Mouse (Mus musculus) midbrain, postnatal 0 days (tissue): ENCODE data around the gene Prelid3b. TPM values are rescaled to one million over a fixed set of nuclear protein-coding genes. Genes with fewer than 3 reads are reported as not detected.
A peak's percentile ranks its signal among the peaks of the same experiment; 100 is the strongest.

Experiments used
- ATAC-seq: fragments of 200-750 bp; cut with Nextera tagmentation; 2 replicates; pipeline ENCODE4 v1.8.0; 2017; ENCODE audit warnings: moderate number of reproducible peaks, mild to moderate bottlenecking, moderate TSS enrichment, moderate library complexity; ENCODE audit not compliant: low FRiP score
- DNase-seq: peaks from one replicate; pipeline ENCODE4 v3.0.0-alpha.2; 2015; ENCODE audit warnings: low spot score
- H3K27ac ChIP-seq: fragments of 300-500 bp; sonication (generic); 2 replicates; pipeline ENCODE4 v1.5.1; 2014; ENCODE audit warnings: low read depth, mild to moderate bottlenecking, low read length, mixed read lengths
- H3K27me3 ChIP-seq: fragments of 300-500 bp; sonication (generic); 2 replicates; pipeline ENCODE4 v1.6.1; 2014; ENCODE audit warnings: low read length, control low read depth, mixed read lengths; ENCODE audit not compliant: insufficient read depth
- H3K36me3 ChIP-seq: fragments of 300-500 bp; sonication (generic); 2 replicates; pipeline ENCODE4 v1.6.1; 2014; ENCODE audit warnings: low read length, control low read depth, mixed read lengths; ENCODE audit not compliant: insufficient read depth
- H3K4me1 ChIP-seq: fragments of 300-500 bp; sonication (generic); 2 replicates; pipeline ENCODE4 v1.6.1; 2014; ENCODE audit warnings: mild to moderate bottlenecking, control low read depth, antibody characterized with exemption, low read length, mixed read lengths; ENCODE audit not compliant: insufficient read depth
- H3K4me2 ChIP-seq: fragments of 300-500 bp; sonication (generic); 2 replicates; pipeline ENCODE4 v1.6.1; 2014; ENCODE audit warnings: low read depth, mild to moderate bottlenecking, low read length, mixed read lengths; ENCODE audit not compliant: poor library complexity, severe bottlenecking
- H3K4me3 ChIP-seq: fragments of 300-500 bp; sonication (generic); 2 replicates; pipeline ENCODE4 v1.5.1; 2014; ENCODE audit warnings: low read depth, mild to moderate bottlenecking, low read length, moderate library complexity
- H3K9ac ChIP-seq: fragments of 300-500 bp; sonication (generic); replicated peaks from 2 replicates; pipeline ENCODE4 v1.6.1; 2014; ENCODE audit warnings: mild to moderate bottlenecking, low read length, moderate library complexity, mixed read lengths; ENCODE audit not compliant: poor library complexity, severe bottlenecking
- H3K9me3 ChIP-seq: fragments of 300-500 bp; sonication (generic); 2 replicates; pipeline ENCODE4 v1.6.1; 2016; ENCODE audit warnings: low read length, control low read depth
- CTCF ChIP-seq: IDR thresholded peaks from 2 replicates; pipeline ENCODE4 v1.5.1; 2016; ENCODE audit warnings: antibody characterized with exemption, mild to moderate bottlenecking
- WGBS: fragments of 180-500 bp; shearing (Covaris S2); extraction: QIAGEN DNeasy Blood & Tissue Kit; methylation state at CpG from one replicate; pipeline ENCODE4 v1.1.7; 2014; 5-methylcytosine and 5-hydroxymethylcytosine counted together
- polyA plus RNA-seq: library from polyadenylated mRNA; unstranded; fragments of >200 nt; fragmentation: Nextera tagmentation; extraction: Ambion mirVana; gene quantifications from 2 replicates; pipeline ENCODE4 v1.2.1, GENCODE M21; 2015
- total RNA-seq: library from RNA; depleted of rRNA; stranded (reverse); fragments of >200 nt; gene quantifications from 2 replicates; pipeline ENCODE4 v1.2.3, GENCODE M21; 2014

Prelid3b gene
- total and polyA plus RNA-seq, 2 experiments from 2014 or later = 63.4 to 93.5 TPM

DNA sequence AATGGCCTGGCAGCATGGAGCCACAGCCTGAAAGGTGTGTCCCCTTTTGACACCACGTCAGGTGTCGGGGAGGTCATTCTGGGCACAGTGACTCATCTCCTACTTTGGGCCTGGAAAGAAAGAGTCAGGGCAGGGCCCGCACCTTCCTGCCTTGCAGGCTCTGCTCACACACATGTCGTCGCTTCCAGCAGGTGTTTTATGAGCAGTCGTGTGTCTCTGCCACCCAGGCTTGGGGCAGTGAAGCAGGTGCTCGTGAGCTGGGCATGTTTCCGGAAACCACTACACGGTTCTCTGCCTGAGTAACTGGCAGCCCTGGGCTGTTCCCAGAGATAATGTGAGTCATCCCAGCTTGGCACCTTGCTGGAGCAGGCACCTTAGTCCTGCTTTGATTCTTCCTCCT is 30.4 kb downstream of the Prelid3b start:
- Histone ChIP-seq H3K9me3 (no peaks in the 10 kb centered on the region), H3K4me1 (peaks cover 9% of the 10 kb centered on the region; the same call in 1 of the 2 replicates), H3K36me3 (no peaks in the 10 kb centered on the region), H3K4me3 (no peak overlapping the region), H3K27ac (no peak overlapping the region), H3K9ac (no peak overlapping the region), H3K27me3 (no peaks in the 10 kb centered on the region), H3K4me2 (no peak overlapping the region)
- DNase-seq = no peak
- no peak for TF ChIP-seq CTCF
- ATAC-seq = no peak
- WGBS = 88% methylated on average over 9 of the region's 9 CpGs

DNA sequence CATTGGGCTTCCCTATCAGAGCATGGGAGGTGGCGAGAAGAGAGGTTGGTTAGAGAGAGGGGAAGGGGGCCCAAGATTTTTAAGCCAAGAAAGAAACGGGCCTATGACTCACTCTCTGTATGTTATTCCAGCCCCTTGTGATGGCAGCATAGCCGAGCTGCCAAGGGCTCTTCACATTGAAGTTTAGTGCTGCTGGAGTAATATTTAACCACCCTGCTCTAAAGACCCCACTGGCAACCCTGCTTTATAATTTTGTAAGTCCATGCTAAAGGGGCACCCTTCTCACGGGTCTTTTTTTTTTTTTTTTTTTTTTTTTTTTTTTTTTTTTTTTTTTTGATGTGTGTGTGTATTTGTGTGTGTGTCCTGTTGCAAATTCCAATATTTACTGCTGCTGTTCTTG is 31.0 kb downstream of the Prelid3b start:
- Histone ChIP-seq H3K27me3 (no peaks in the 10 kb centered on the region), H3K36me3 (no peaks in the 10 kb centered on the region), H3K4me2 (no peak overlapping the region), H3K9me3 (no peaks in the 10 kb centered on the region), H3K9ac (no peak overlapping the region), H3K4me1 (peaks cover 9% of the 10 kb centered on the region; the same call in 1 of the 2 replicates), H3K27ac (no peak overlapping the region), H3K4me3 (no peak overlapping the region)
- no peak for DNase-seq
- no peak for TF ChIP-seq CTCF
- 83% methylated on average over 4 of the region's 4 CpGs for WGBS
- ATAC-seq = no peak

GRCm38 (mm10) chr2:174439961-174440360 is 32.9 kb downstream of the Prelid3b start:
- TF ChIP-seq CTCF = no peak
- 83% methylated on average over 9 of the region's 9 CpGs for WGBS
- no peaks in the 10 kb centered on the region for H3K36me3 ChIP-seq

DNA sequence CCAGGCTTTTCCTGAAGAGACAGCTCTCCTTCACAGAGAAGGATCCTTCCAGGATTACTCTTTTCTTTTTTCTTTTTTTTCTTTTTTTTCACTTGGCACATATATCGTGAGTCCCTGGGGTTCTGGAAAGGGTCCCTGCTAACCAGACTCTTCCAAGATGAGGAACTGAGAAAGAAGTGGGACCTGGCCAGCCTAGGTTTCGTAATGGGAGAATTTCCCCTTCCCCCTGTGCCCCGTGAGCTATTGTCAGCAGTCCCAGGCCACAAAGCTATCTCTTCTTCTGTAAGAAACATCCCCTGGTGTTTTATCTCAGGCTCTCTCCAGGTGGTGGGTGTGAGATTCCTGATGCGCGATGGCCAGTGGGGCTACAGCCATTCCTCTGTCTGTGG is 33.4 kb downstream of the Prelid3b start:
- H3K27me3 ChIP-seq = no peaks in the 10 kb centered on the region
- H3K4me2 ChIP-seq = peak overlapping the region; percentile 70; the same call in 1 of the 2 replicates
- WGBS = 44% methylated on average over 5 of the region's 5 CpGs
- no peak for TF ChIP-seq CTCF
- H3K36me3 ChIP-seq = no peaks in the 10 kb centered on the region
- DNase-seq = no peak
- no peaks in the 10 kb centered on the region for H3K9me3 ChIP-seq
- H3K9ac ChIP-seq = no peak overlapping the region
- H3K27ac ChIP-seq = no peak overlapping the region
- H3K4me3 ChIP-seq = no peak overlapping the region
- ATAC-seq = no peak
- peaks cover 9% of the 10 kb centered on the region; the same call in 1 of the 2 replicates for H3K4me1 ChIP-seq

More at GRCm38 (mm10) chr2:174439961-174440360, 32.9 kb downstream of the Prelid3b start:
- no peak overlapping the region for H3K4me2 ChIP-seq
- H3K27ac ChIP-seq = no peak overlapping the region
- DNase-seq (no peak), ATAC-seq (no peak)
- no peak overlapping the region for H3K9ac ChIP-seq
- H3K4me3 ChIP-seq = no peak overlapping the region
- no peaks in the 10 kb centered on the region for H3K27me3 ChIP-seq
- no peaks in the 10 kb centered on the region for H3K9me3 ChIP-seq
- H3K4me1 ChIP-seq = peaks cover 9% of the 10 kb centered on the region; the same call in 1 of the 2 replicates

DNA sequence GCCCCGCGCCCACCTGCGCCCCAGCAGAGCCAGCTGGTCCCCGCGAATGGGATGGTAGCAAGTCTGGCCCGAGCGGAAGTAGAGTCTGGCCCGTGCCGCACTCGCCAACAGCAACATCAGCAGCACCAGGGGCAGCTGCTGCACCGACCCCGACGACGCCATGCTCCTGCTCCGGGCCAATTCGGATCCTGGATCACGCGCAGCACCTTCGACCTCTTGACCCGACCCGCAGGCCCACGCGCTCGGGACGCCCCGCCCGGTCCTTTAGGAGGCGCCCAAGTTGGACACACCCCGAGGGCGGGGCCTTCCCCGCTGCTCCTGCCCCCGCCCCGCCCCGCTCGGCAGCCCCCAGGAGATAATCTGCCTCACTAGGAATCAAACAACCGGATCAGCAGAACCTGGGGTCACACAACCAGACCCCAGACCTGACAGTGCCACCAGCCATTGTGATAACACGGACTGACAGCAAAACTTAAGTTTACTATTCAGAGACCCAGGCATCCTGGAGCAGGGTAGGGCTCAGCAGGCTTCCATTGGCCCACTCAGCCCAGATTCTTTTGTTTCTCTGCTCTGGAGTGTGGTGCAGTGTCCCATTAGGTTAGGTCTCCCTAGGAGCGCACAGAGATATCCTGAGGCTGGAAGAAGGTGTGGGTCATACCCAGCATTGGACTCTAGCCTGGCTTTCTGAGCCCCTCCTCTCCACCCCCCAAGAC is 34.0 kb downstream of the Prelid3b start, which contains the start of gene Ctsz:
Gene Ctsz (minus strand): TSS at position 303 of the 713 bp plus-strand sequence.
- peak within 1 kb of the TSS; percentile 70 for H3K4me2 ChIP-seq
- WGBS = 1% methylated on average over 38 of the region's 38 CpGs
- peaks cover 9% of the 10 kb centered on the region; the same call in 1 of the 2 replicates for H3K4me1 ChIP-seq
- H3K27ac ChIP-seq = no peak within 1 kb of the TSS
- no peak for TF ChIP-seq CTCF
- DNase-seq = no peak
- H3K27me3 ChIP-seq = no peaks in the 10 kb centered on the region
- peak within 1 kb of the TSS; percentile 35 for H3K4me3 ChIP-seq
- ATAC-seq = peak; percentile 61
- H3K36me3 ChIP-seq = no peaks in the 10 kb centered on the region
- peak within 1 kb of the TSS; percentile 54 for H3K9ac ChIP-seq
- no peaks in the 10 kb centered on the region for H3K9me3 ChIP-seq

DNA sequence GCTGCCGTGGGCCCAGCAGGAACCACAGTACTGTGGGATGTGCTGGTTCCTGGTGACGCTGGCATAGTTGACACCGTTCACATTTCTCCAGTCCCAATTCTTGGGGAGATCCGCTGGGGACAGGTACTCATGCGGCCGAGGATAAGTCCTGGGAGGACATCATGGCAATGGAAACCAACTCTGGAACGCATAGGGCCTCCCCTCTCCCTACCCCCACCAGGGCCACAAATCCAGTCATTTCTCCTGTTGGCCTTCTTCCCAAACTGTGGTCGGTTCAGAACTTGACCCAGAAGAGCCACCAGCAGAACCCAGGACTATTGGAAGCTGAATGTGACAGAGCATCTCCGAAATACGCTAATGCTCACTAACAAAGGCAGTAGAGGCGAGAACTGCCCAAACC is 34.7 kb downstream of the Prelid3b start:
- Histone ChIP-seq H3K4me3 (peak overlapping the region; percentile 35), H3K27me3 (no peaks in the 10 kb centered on the region), H3K4me1 (peaks cover 9% of the 10 kb centered on the region; the same call in 1 of the 2 replicates), H3K9me3 (no peaks in the 10 kb centered on the region), H3K36me3 (no peaks in the 10 kb centered on the region), H3K4me2 (peak overlapping the region; percentile 70), H3K27ac (no peak overlapping the region), H3K9ac (peak overlapping the region; percentile 54)
- TF ChIP-seq CTCF = no peak
- DNase-seq = no peak
- ATAC-seq = no peak
- 66% methylated on average over 11 of the region's 11 CpGs for WGBS
